Mouse (Mus musculus): Measurements from ENCODE around the gene Slc28a3.

The Slc28a3 gene

GRCm38 (mm10) chr13:58610716-58611115 is at the start of gene Slc28a3:
Slc28a3 (minus strand) TSS chr13:58610877.
- no peak for DNase-seq

GRCm38 (mm10) chr13:58657987-58658386 is 47.3 kb upstream of the Slc28a3 start:
- DNase-seq: no peak

GRCm38 (mm10) chr13:58656885-58657284 is 46.2 kb upstream of the Slc28a3 start:
- DNase-seq: no peak

GRCm38 (mm10) chr13:58655552-58655951 is 44.9 kb upstream of the Slc28a3 start:
- DNase-seq: no peak

GRCm38 (mm10) chr13:58640330-58640729 is 29.7 kb upstream of the Slc28a3 start:
- DNase-seq: peak in 1 of 2 experiments; percentile 24

- DNase-seq: peak; percentile 33 to 43
Observed at GRCm38 (mm10) chr13:58638950-58639349, 28.3 kb upstream of the Slc28a3 start.

- DNase-seq: peak in 1 of 2 experiments; percentile 61
Observed at GRCm38 (mm10) chr13:58637360-58638002, 26.8 kb upstream of the Slc28a3 start.

- no peak for DNase-seq
Observed at GRCm38 (mm10) chr13:58633887-58634286, 23.2 kb upstream of the Slc28a3 start.

GRCm38 (mm10) chr13:58630756-58631155 is 20.1 kb upstream of the Slc28a3 start:
- no peak for DNase-seq

- DNase-seq: no peak
Observed at GRCm38 (mm10) chr13:58629365-58630050, 18.8 kb upstream of the Slc28a3 start.

- no peak for DNase-seq
Observed at GRCm38 (mm10) chr13:58622647-58623046, 12.0 kb upstream of the Slc28a3 start.

- no peak for DNase-seq
Observed at GRCm38 (mm10) chr13:58619301-58619700, 8.6 kb upstream of the Slc28a3 start.

- DNase-seq: no peak
Observed at GRCm38 (mm10) chr13:58610059-58610458, 618 bp downstream of the Slc28a3 start.

- no peak for DNase-seq
Observed at GRCm38 (mm10) chr13:58601201-58601855, 9.3 kb downstream of the Slc28a3 start.

GRCm38 (mm10) chr13:58598578-58598977 is 12.1 kb downstream of the Slc28a3 start:
- no peak for DNase-seq

GRCm38 (mm10) chr13:58593129-58593528 is 17.5 kb downstream of the Slc28a3 start:
- peak; percentile 80 to 84 for DNase-seq

GRCm38 (mm10) chr13:58591912-58592311 is 18.8 kb downstream of the Slc28a3 start:
- no peak for DNase-seq

GRCm38 (mm10) chr13:58590630-58591029 is 20.0 kb downstream of the Slc28a3 start:
- peak; percentile 35 to 65 for DNase-seq

GRCm38 (mm10) chr13:58589517-58589858 is 21.2 kb downstream of the Slc28a3 start:
- peak; percentile 69 to 81 for DNase-seq

GRCm38 (mm10) chr13:58588655-58589516 is 21.8 kb downstream of the Slc28a3 start:
- DNase-seq: peak in 1 of 2 experiments; percentile 10

GRCm38 (mm10) chr13:58587962-58588361 is 22.7 kb downstream of the Slc28a3 start:
- DNase-seq: peak; percentile 12 to 35

- DNase-seq: no peak
Observed at GRCm38 (mm10) chr13:58566181-58566580, 44.5 kb downstream of the Slc28a3 start.
